Mouse (Mus musculus): ENCODE data around the gene Nkapl. TPM values are rescaled to one million over a fixed set of nuclear protein-coding genes. Genes with fewer than 3 reads are reported as not detected.
"Not testable (repeated sequence)": the region's sequence is repeated elsewhere in the genome, so short reads cannot be mapped to it uniquely, and the experiment has no call there.

Gene Nkapl
- polyA plus RNA-seq, 1 experiment: 0.44 TPM

DNA sequence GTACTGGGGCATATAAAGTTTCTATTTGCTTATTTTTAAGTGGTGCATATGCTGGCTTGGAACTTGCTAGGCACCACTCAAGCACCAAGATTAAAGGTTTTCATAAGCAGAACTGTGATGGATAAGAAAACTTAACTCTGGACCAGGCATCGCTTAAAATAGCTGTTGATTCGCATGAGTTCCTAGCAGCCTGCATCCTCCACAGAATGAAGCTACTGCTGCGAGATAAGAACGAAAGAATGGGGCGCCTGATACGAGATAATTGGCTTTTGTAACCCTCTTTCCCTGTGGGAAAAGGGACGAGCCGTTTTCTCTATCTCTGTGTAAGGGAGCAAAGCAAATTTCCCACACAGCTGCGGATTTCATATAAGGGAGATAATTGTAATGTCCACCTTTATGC lies 788 bp upstream of the Nkapl start:
- Histone ChIP-seq H3K27ac (ENCODE audit: insufficient read depth, low read length) (no peak overlapping the region), H3K4me1 (ENCODE audit: control insufficient read depth, insufficient read depth, low read length) (no peaks in the 10 kb centered on the region), H3K4me3 (ENCODE audit: insufficient read depth, low read length) (no peak overlapping the region)
- TF ChIP-seq POLR2A (IDR thresholded peaks at IDR 0.05; ENCODE audit: extremely low read depth, insufficient read depth, low read length) (no peak), CTCF (IDR thresholded peaks at IDR 0.05; ENCODE audit: extremely low read depth, insufficient read depth, low read length) (no peak)

DNA sequence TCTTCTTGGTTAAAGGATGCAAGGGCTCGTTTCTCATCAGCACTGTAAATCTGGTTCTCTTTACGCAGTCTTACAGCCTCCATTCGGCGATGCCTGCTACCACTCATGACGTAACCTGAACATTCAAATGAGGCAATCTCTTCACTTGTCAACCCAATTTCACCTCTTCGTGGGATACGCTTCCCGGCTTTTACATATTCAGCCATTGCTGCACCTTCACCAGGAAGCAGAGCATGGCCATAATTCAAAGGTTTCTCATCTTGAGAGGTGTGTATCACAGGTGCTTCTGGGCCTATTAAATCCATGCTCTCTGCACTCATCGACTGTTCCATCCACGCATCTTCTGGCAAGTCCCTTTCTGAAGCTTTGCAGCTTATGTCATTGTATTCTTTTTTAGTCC lies 973 bp downstream of the Nkapl start:
- TF ChIP-seq CTCF (IDR thresholded peaks at IDR 0.05; ENCODE audit: extremely low read depth, insufficient read depth, low read length): no peak
- no peak for TF ChIP-seq POLR2A (IDR thresholded peaks at IDR 0.05; ENCODE audit: extremely low read depth, insufficient read depth, low read length)
- H3K27ac ChIP-seq (ENCODE audit: insufficient read depth, low read length): no peak overlapping the region
- H3K4me1 ChIP-seq (ENCODE audit: control insufficient read depth, insufficient read depth, low read length): no peaks in the 10 kb centered on the region
- H3K4me3 ChIP-seq (ENCODE audit: insufficient read depth, low read length): no peak overlapping the region

DNA sequence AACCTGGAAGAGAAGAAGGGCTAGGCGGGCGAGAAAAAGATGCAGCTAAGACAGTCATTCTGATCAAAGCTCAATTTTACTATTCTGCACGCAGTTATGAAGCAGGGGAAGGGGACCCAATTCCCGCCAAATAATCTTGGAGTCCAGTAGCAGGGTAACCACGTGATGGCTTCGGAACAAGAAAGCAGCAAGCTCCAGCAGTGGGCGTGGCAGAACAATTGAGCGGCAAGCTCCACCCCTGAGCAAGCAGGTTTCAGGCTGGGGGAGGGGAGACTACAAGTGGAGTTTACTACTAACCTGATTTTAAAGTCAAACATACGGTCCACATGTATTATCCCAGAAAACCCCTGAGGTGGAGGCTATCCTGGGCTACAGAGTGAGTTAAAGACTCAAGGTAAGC lies 5.8 kb downstream of the Nkapl start:
- H3K4me1 ChIP-seq (ENCODE audit: control insufficient read depth, insufficient read depth, low read length); H3K4me3 ChIP-seq (ENCODE audit: insufficient read depth, low read length); H3K27ac ChIP-seq (ENCODE audit: insufficient read depth, low read length): not testable (repeated sequence)

DNA sequence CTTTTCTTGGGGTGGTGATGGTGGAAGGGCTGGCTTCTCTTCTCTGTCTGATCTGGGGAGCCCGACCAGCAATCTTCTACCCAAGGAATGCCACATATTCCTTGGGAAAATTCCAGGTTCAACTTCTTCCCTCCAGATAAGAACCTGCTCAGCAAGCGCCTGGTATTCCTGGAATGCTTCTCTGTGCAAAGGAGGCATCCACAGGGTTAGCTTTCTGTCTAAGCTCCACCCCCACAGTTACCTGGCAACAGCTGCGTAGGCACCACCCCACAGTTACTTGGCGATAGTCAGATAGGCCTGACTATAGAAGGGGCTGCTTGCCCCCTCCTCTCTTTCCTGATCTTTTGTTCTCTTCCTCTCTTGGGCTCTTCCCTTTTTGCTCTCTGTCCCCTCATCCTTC lies 12.0 kb downstream of the Nkapl start:
- TF ChIP-seq POLR2A (IDR thresholded peaks at IDR 0.05; ENCODE audit: extremely low read depth, insufficient read depth, low read length) (no peak), CTCF (IDR thresholded peaks at IDR 0.05; ENCODE audit: extremely low read depth, insufficient read depth, low read length) (no peak)
- no peak overlapping the region for H3K4me3 ChIP-seq (ENCODE audit: insufficient read depth, low read length)
- peaks cover 3% of the 10 kb centered on the region; the same call in 1 of the 2 replicates for H3K4me1 ChIP-seq (ENCODE audit: control insufficient read depth, insufficient read depth, low read length)
- no peak overlapping the region for H3K27ac ChIP-seq (ENCODE audit: insufficient read depth, low read length)

DNA sequence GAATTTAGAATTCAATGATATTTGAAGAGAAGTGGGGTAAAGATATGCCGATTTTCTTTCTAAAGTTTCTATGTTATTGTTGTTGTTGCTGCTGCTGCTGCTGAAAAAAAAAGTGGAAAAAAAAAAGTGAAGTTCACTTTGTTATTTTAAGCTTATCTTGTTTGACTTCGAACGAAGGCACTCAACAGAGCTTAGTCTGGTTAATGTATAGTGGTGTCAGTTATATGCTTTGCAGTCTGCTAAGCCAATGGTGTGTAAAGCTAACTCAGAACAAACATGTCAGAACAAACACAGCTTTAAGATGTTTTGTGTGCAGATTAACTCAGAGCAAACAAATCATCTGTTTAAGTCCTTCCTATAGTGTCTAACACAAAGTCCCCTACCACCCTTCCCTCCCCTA lies 14.2 kb downstream of the Nkapl start:
- Histone ChIP-seq H3K4me3 (ENCODE audit: insufficient read depth, low read length) (no peak overlapping the region; the same call in 1 of the 2 replicates), H3K4me1 (ENCODE audit: control insufficient read depth, insufficient read depth, low read length) (peaks cover 4% of the 10 kb centered on the region; the same call in 1 of the 2 replicates), H3K27ac (ENCODE audit: insufficient read depth, low read length) (no peak overlapping the region)
- TF ChIP-seq CTCF (IDR thresholded peaks at IDR 0.05; ENCODE audit: extremely low read depth, insufficient read depth, low read length) (no peak), POLR2A (IDR thresholded peaks at IDR 0.05; ENCODE audit: extremely low read depth, insufficient read depth, low read length) (no peak)

DNA sequence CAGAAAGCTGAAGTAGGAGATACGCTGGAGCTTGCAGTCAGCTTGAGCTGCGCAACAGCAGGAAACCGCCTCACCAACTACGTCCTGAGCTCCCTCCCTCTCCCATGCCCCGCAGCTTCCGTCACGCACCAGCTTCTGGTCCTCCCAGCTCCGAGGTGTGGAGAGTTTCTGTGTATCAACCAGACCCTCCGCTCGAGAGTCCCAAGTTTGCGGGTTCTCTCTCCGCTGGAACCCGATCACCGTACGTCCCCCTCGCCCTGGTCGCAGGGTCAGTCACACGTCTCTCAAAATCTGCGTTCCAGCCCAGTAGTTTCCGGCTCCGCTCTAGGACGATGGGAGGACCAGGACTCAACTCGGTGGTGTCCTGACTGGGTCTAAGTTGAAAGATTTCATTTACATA lies 14.9 kb downstream of the Nkapl start, which contains the start of gene Zscan26:
TSS of gene Zscan26 (minus strand) at position 282 of the 400 bp plus-strand sequence.
- H3K4me1 ChIP-seq (ENCODE audit: control insufficient read depth, insufficient read depth, low read length): peaks cover 4% of the 10 kb centered on the region; the same call in 1 of the 2 replicates
- H3K4me3 ChIP-seq (ENCODE audit: insufficient read depth, low read length): peak within 1 kb of the TSS; percentile 79
- peak within 1 kb of the TSS; percentile 67 for H3K27ac ChIP-seq (ENCODE audit: insufficient read depth, low read length)
- no peak for TF ChIP-seq CTCF (IDR thresholded peaks at IDR 0.05; ENCODE audit: extremely low read depth, insufficient read depth, low read length)
- TF ChIP-seq POLR2A (IDR thresholded peaks at IDR 0.05; ENCODE audit: extremely low read depth, insufficient read depth, low read length): peak; percentile 85

DNA sequence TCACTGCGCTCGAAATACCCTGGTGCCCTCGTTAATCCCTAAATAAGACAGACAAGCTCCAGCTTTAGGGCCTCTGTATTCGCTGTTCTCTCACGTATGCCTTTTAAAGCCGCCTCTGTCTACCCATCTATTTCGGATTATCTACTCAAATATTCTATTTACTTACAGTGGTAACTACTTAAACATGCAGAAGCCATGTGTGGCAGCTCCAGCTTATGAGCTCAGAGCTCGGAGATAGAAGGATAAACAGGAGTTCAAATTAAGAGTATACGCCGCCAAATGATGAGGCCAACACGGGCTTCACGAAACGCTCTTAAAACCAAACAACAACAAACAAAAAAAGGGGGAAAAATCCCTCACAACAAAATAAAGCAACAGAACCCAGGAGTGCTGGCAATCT lies 15.3 kb downstream of the Nkapl start:
- H3K27ac ChIP-seq (ENCODE audit: insufficient read depth, low read length): 0 out of 2 replicates have a peak overlapping the region, but pooled peaks have one; percentile 67
- TF ChIP-seq CTCF (IDR thresholded peaks at IDR 0.05; ENCODE audit: extremely low read depth, insufficient read depth, low read length): no peak
- TF ChIP-seq POLR2A (IDR thresholded peaks at IDR 0.05; ENCODE audit: extremely low read depth, insufficient read depth, low read length): no peak
- H3K4me1 ChIP-seq (ENCODE audit: control insufficient read depth, insufficient read depth, low read length): peaks cover 4% of the 10 kb centered on the region; the same call in 1 of the 2 replicates
- H3K4me3 ChIP-seq (ENCODE audit: insufficient read depth, low read length): peak overlapping the region; percentile 79

DNA sequence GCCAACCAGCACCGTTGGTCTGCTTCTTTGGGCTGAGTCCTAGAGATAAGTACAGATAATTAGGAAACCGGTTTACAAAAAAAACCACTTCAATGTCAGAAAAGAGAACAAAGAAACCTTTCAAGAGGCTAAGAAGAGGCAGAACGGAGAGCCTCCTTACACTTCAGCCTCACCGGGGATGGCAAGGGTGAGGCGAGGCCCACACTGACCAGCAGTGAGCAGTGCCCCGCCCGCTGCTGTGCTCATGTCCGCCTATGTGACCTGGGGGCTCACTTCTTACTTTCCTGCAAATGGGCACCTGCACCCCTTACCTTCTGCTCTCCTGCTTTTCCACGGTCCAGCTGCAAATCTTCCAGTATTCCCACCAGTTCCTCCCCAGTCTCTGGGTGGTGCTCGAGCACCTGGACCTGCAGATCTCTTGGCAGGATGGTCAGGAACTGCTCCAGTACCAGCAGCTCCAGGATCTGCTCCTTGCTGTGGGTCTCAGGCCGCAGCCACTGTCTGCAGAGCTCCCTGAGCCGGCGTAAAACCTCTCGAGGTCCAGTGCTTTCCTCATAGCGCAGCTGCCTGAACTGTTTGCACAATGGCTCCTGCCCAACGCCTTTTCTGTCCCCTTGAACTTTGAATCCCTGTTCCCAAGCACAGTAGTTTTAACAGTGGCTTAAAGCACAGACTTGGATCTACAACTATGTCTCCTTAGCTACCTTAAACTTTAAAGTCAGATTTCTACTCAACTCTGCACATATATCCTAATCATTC lies 20.3 kb downstream of the Nkapl start:
- Histone ChIP-seq H3K4me1 (ENCODE audit: control insufficient read depth, insufficient read depth, low read length) (peaks cover 4% of the 10 kb centered on the region; the same call in 1 of the 2 replicates), H3K4me3 (ENCODE audit: insufficient read depth, low read length) (no peak overlapping the region), H3K27ac (ENCODE audit: insufficient read depth, low read length) (no peak overlapping the region)
- no peak for TF ChIP-seq CTCF (IDR thresholded peaks at IDR 0.05; ENCODE audit: extremely low read depth, insufficient read depth, low read length)

DNA sequence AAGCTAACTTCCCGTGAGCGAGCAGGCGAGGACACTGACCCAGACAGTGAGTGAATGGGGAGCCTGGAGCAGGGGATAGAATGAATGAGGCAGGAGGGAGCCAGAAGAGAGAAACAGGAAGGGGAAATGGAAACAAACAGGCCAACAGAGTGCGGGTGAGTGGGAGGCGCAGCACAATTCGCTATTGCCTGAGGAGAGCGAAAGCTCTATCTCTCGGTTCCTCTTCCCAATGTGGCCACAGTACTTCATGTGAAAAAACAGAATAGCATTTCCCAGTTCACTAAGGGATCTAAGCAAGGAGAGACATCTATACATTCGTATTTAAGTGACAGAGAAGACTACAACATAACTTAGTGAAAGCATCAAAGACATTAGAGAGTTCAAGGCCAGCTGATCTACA lies 21.5 kb downstream of the Nkapl start:
- TF ChIP-seq POLR2A (IDR thresholded peaks at IDR 0.05; ENCODE audit: extremely low read depth, insufficient read depth, low read length) (no peak), CTCF (IDR thresholded peaks at IDR 0.05; ENCODE audit: extremely low read depth, insufficient read depth, low read length) (no peak)

DNA sequence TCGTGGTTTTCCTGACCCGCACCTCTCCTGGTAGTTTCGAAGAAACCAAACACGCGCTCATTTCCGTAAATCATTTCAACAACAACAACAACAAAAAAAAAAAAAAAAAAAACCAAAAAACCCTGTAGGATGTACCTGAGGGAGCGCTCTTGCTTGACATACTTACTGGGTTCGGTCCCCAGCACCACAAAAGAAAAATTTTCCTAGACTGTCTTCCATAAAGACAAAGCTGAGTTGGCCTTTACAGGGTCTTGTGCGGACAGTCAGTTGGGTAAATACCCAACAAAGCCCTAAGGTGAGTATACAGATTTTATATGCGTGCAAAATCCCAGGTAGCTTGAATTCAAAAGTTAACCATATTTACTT lies 27.1 kb downstream of the Nkapl start:
- no peak for TF ChIP-seq POLR2A (IDR thresholded peaks at IDR 0.05; ENCODE audit: extremely low read depth, insufficient read depth, low read length)
- TF ChIP-seq CTCF (IDR thresholded peaks at IDR 0.05; ENCODE audit: extremely low read depth, insufficient read depth, low read length): no peak
- peaks cover 1% of the 10 kb centered on the region; the same call in 1 of the 2 replicates for H3K4me1 ChIP-seq (ENCODE audit: control insufficient read depth, insufficient read depth, low read length)
- H3K27ac ChIP-seq (ENCODE audit: insufficient read depth, low read length): no peak overlapping the region
- peak overlapping the region; percentile 69 for H3K4me3 ChIP-seq (ENCODE audit: insufficient read depth, low read length)

More for the DNA sequence above, 21.5 kb downstream of the Nkapl start:
- Histone ChIP-seq H3K27ac (ENCODE audit: insufficient read depth, low read length) (no peak overlapping the region), H3K4me1 (ENCODE audit: control insufficient read depth, insufficient read depth, low read length) (peaks cover 1% of the 10 kb centered on the region; the same call in 1 of the 2 replicates), H3K4me3 (ENCODE audit: insufficient read depth, low read length) (no peak overlapping the region)

All from cortical plate, adult 2 months (tissue).